Comparison of ENCODE assay signal across 10 mouse cellular contexts in genomic region chr17:61301984-61302383, GRCm38 (mm10).
DNase-seq lines count a peak whose midpoint lies in the region; ATAC-seq lines count a peak whose summit lies in the region.
"Had no signal": no experiment of that assay in that cellular context is flagged by ENCODE, and none has a peak within 500 bp of the region (broad histone marks: within the 10 kb centered on the region; RNA-seq: fewer than 3 reads in every experiment).

No protein-coding gene starts in this region.

- no peaks in the 10 kb centered on the region for H3K9me3 ChIP-seq in neural tube, embryonic 13.5 days
- H3K9me3 ChIP-seq in midbrain, embryonic 16.5 days (replicated peaks; ENCODE audit: control insufficient read depth, low read length, poor library complexity, severe bottlenecking) = no peaks in the 10 kb centered on the region
- H3K9me3 ChIP-seq: embryonic facial prominence, embryonic 13.5 days; midbrain, embryonic 12.5 days had no signal

- 0 out of 2 replicates have a peak, but pooled peaks cover 3% of the 10 kb centered on the region for H3K4me1 ChIP-seq in neural tube, embryonic 13.5 days (replicated peaks)
- H3K4me1 ChIP-seq in midbrain, embryonic 16.5 days (ENCODE audit: control insufficient read depth, insufficient read depth, low read length) = no peaks in the 10 kb centered on the region; the same call in 1 of the 2 replicates
- H3K4me1 ChIP-seq: midbrain, embryonic 12.5 days had no signal

- peak; percentile 6 for DNase-seq in adrenal gland, postnatal 10 days
- DNase-seq in adrenal gland, postnatal 4 days (ENCODE audit: low spot score in 2 of 2) = no peak
- DNase-seq in neural tube, embryonic 10.5 days (ENCODE audit: extremely low spot score, low spot score) = no peak
- DNase-seq in forelimb bud, embryonic 11.5 days (ENCODE audit: low read depth, low spot score) = peak; percentile 53
- no peak for DNase-seq in thymus, postnatal 10 days (ENCODE audit: low spot score in 2 of 2)
- DNase-seq in layer of hippocampus, postnatal 25 days (ENCODE audit: extremely low spot score in 1 of 2, low spot score in 1 of 2) = no peak

- H3K9ac ChIP-seq in neural tube, embryonic 13.5 days = no peak overlapping the region
- H3K9ac ChIP-seq in midbrain, embryonic 16.5 days (ENCODE audit: low read depth, low read length) = no peak overlapping the region
- H3K9ac ChIP-seq: embryonic facial prominence, embryonic 13.5 days; midbrain, embryonic 12.5 days had no signal

- peak; percentile 82 for ATAC-seq in neural tube, embryonic 13.5 days (ENCODE audit: low read depth)
- ATAC-seq in midbrain, embryonic 16.5 days = 0 out of 2 replicates have a peak, but pooled peaks have one; percentile 60

- no peaks in the 10 kb centered on the region for H3K27me3 ChIP-seq in neural tube, embryonic 13.5 days
- no peaks in the 10 kb centered on the region for H3K27me3 ChIP-seq in midbrain, embryonic 16.5 days (ENCODE audit: control insufficient read depth, insufficient read depth, low read depth, low read length)
- H3K27me3 ChIP-seq: embryonic facial prominence, embryonic 13.5 days; midbrain, embryonic 12.5 days had no signal

- H3K36me3 ChIP-seq in neural tube, embryonic 13.5 days = no peaks in the 10 kb centered on the region
- H3K36me3 ChIP-seq in midbrain, embryonic 16.5 days (ENCODE audit: control insufficient read depth, insufficient read depth, low read length) = no peaks in the 10 kb centered on the region
- H3K36me3 ChIP-seq: embryonic facial prominence, embryonic 13.5 days; midbrain, embryonic 12.5 days had no signal

- H3K4me3 ChIP-seq in neural tube, embryonic 13.5 days = no peak overlapping the region
- H3K4me3 ChIP-seq in midbrain, embryonic 16.5 days (ENCODE audit: low read depth, low read length) = no peak overlapping the region
- H3K4me3 ChIP-seq: embryonic facial prominence, embryonic 13.5 days; midbrain, embryonic 12.5 days had no signal

- H3K4me2 ChIP-seq in neural tube, embryonic 13.5 days = no peak overlapping the region
- H3K4me2 ChIP-seq in midbrain, embryonic 16.5 days (ENCODE audit: low read length) = no peak overlapping the region
- H3K4me2 ChIP-seq: embryonic facial prominence, embryonic 13.5 days; midbrain, embryonic 12.5 days had no signal

- no peak overlapping the region for H3K27ac ChIP-seq in neural tube, embryonic 13.5 days (replicated peaks)
- peak overlapping the region; percentile 42; the same call in 1 of the 2 replicates for H3K27ac ChIP-seq in midbrain, embryonic 16.5 days (ENCODE audit: low read length)
- H3K27ac ChIP-seq: embryonic facial prominence, embryonic 13.5 days; midbrain, embryonic 12.5 days had no signal

- 45% methylated on average over 1 of the region's 1 CpGs for WGBS in neural tube, embryonic 13.5 days
- 53% methylated on average over 1 of the region's 1 CpGs for WGBS in midbrain, embryonic 16.5 days

Comparison
In these comparisons a context has a peak if more than half of its experiments do, and no peak if none do; other contexts are left out.
1. DNase-seq: peak in adrenal gland, postnatal 10 days (single experiment) and forelimb bud, embryonic 11.5 days (single experiment); none in adrenal gland, postnatal 4 days (0 of 2), neural tube, embryonic 10.5 days (single experiment), thymus, postnatal 10 days (0 of 2) and layer of hippocampus, postnatal 25 days (0 of 2).